Mouse (Mus musculus) G1E (cell line): ENCODE measurements at regions not wholly inside any gene's neighbourhood (a gene's known extent, or its start where the extent isn't known, plus 50 kb on each side); places are given as distances from the start of the nearest gene placed in this dataset.

Experiments used
- CTCF ChIP-seq: IDR thresholded peaks from 2 replicates; pipeline ENCODE4 v1.5.1; 2012; ENCODE audit warnings: low read depth, low read length, inconsistent platforms, mixed read lengths
- GATA1 ChIP-seq: IDR thresholded peaks from 2 replicates; pipeline ENCODE4 v1.6.1; 2012; ENCODE audit warnings: borderline replicate concordance, low read length, inconsistent platforms, mixed read lengths

DNA sequence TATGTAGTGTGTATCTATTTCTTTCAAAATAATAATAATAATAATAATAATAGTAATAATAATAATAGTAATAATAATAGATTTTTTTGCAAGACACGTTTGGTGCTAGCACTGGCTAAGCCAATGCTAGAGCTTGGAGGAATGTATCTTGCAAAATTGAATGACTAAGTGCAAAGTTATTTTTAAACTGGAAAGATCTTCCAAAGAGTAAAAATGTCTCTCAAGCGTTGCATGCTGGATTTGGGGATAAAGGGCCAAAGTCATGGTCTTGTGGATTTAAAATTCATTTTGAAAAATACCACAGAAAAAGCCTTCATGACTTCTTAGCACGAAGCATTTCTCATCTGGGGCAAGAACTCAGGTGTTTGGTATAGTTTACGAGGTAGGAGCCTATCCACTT, 365.3 kb upstream of the Fam98a start:
- TF ChIP-seq CTCF (no peak), GATA1 (no peak)
